Mouse (Mus musculus): ENCODE measurements around the gene Stard10.

GRCm38 (mm10) chr7:101382378-101382777 lies 65.5 kb downstream of the Stard10 start:
- TF ChIP-seq GATA1 (IDR thresholded peaks at IDR 0.05; ENCODE audit: borderline replicate concordance, low read length) (no peak), FLI1 (IDR thresholded peaks at IDR 0.05; ENCODE audit: low read length) (no peak)

All from megakaryocyte, embryonic 14.5 days (primary cell).